Mouse (Mus musculus): ENCODE measurements around the gene Dido1. TPM values are rescaled to one million over a fixed set of nuclear protein-coding genes. Genes with fewer than 3 reads are reported as not detected.
A peak's percentile ranks its signal among the peaks of the same experiment; 100 is the strongest.

The Dido1 gene
- polyA plus RNA-seq, 1 experiment from 2014 or later: 21.4 TPM

DNA sequence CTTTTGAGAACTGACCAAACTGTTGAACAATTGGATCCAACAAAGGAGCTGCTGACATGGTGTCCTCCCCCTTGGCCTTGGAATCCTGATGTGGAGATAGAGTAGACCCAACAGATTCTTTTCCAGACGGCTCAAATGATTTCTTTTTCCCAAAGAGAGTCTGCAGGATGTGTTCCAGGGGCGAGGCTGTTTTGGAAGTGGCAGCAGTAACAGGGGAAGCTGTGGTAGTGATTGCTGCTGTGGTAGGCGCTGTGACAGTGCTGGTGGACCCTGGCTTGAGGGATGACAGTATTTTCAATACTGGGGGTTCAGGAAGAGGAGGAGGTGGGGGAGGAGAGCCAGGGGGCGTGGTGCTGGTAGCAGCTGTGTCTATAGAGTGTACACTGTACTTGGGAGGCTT, 47.8 kb downstream of the Dido1 start:
- Histone ChIP-seq H3K4me3 (replicated peaks) (no peak overlapping the region), H3K27me3 (replicated peaks) (no peaks in the 10 kb centered on the region), H3K9me3 (replicated peaks) (no peaks in the 10 kb centered on the region), H3K9ac (replicated peaks) (no peak overlapping the region), H3K36me3 (peaks cover 42% of the 10 kb centered on the region), H3K4me2 (no peak overlapping the region), H3K27ac (replicated peaks) (no peak overlapping the region), H3K4me1 (peaks cover 9% of the 10 kb centered on the region)
- no peak for ATAC-seq (ENCODE audit: low FRiP score)
- 91% methylated on average over 4 of the region's 4 CpGs for WGBS

GRCm38 (mm10) chr2:180660521-180660920, 49.3 kb downstream of the Dido1 start:
- Histone ChIP-seq H3K36me3 (peaks cover 27% of the 10 kb centered on the region), H3K27ac (replicated peaks) (no peak overlapping the region), H3K27me3 (replicated peaks) (no peaks in the 10 kb centered on the region), H3K4me2 (no peak overlapping the region), H3K9me3 (replicated peaks) (no peaks in the 10 kb centered on the region), H3K4me3 (replicated peaks) (no peak overlapping the region), H3K9ac (replicated peaks) (no peak overlapping the region), H3K4me1 (peaks cover 9% of the 10 kb centered on the region)
- 93% methylated on average over 5 of the region's 5 CpGs for WGBS
- no peak for ATAC-seq (ENCODE audit: low FRiP score)

- Histone ChIP-seq H3K27me3 (replicated peaks) (no peaks in the 10 kb centered on the region), H3K27ac (replicated peaks) (no peak overlapping the region), H3K36me3 (peaks cover 17% of the 10 kb centered on the region), H3K9ac (replicated peaks) (peak overlapping the region; percentile 42), H3K4me2 (peak overlapping the region; percentile 49), H3K9me3 (replicated peaks) (no peaks in the 10 kb centered on the region), H3K4me3 (replicated peaks) (0 out of 2 replicates have a peak overlapping the region, but pooled peaks have one; percentile 15), H3K4me1 (peaks cover 9% of the 10 kb centered on the region)
- 29% methylated on average over 42 of the region's 42 CpGs for WGBS
- ATAC-seq (ENCODE audit: low FRiP score): no peak
These were observed 50.2 kb downstream of the Dido1 start for GRCm38 (mm10) chr2:180659353-180660150.

GRCm38 (mm10) chr2:180658381-180658780, 51.4 kb downstream of the Dido1 start:
- ATAC-seq (ENCODE audit: low FRiP score): no peak
- WGBS: 90% methylated on average over 5 of the region's 5 CpGs
- H3K27ac ChIP-seq (replicated peaks): no peak overlapping the region
- H3K4me1 ChIP-seq: peaks cover 9% of the 10 kb centered on the region
- H3K4me2 ChIP-seq: no peak overlapping the region
- H3K36me3 ChIP-seq: peaks cover 16% of the 10 kb centered on the region
- no peak overlapping the region for H3K9ac ChIP-seq (replicated peaks)
- H3K9me3 ChIP-seq (replicated peaks): no peaks in the 10 kb centered on the region
- no peak overlapping the region for H3K4me3 ChIP-seq (replicated peaks)
- no peaks in the 10 kb centered on the region for H3K27me3 ChIP-seq (replicated peaks)

GRCm38 (mm10) chr2:180657394-180658013, 52.3 kb downstream of the Dido1 start:
- H3K27me3 ChIP-seq (replicated peaks): no peaks in the 10 kb centered on the region
- H3K9ac ChIP-seq (replicated peaks): no peak overlapping the region
- H3K9me3 ChIP-seq (replicated peaks): no peaks in the 10 kb centered on the region
- H3K4me1 ChIP-seq: peaks cover 9% of the 10 kb centered on the region
- no peak overlapping the region for H3K4me3 ChIP-seq (replicated peaks)
- peak; percentile 78 for ATAC-seq (ENCODE audit: low FRiP score)
- no peak overlapping the region for H3K4me2 ChIP-seq
- peaks cover 16% of the 10 kb centered on the region for H3K36me3 ChIP-seq
- no peak overlapping the region for H3K27ac ChIP-seq (replicated peaks)
- WGBS: 76% methylated on average over 4 of the region's 4 CpGs

DNA sequence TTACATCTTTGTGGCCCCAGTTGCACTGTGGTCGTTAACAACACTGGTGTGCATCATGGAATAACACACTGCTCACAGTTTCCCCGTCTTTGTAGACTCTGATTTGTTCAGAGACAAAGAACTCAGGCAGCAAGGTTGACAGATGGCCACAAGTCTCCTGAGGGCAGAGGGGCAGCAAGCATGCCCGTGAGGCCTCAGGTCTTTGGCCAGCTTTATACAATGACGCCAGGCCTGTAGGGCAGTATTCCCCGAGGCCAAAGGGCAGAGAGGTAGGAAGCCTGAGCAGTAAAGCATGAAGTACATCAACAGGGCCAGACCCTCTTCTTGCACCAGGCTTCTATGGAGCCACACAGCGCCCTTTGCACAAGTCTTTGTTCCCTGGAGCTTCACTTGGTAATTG, 54.6 kb downstream of the Dido1 start:
- WGBS: 38% methylated on average over 6 of the region's 6 CpGs
- H3K4me3 ChIP-seq (replicated peaks): no peak overlapping the region

DNA sequence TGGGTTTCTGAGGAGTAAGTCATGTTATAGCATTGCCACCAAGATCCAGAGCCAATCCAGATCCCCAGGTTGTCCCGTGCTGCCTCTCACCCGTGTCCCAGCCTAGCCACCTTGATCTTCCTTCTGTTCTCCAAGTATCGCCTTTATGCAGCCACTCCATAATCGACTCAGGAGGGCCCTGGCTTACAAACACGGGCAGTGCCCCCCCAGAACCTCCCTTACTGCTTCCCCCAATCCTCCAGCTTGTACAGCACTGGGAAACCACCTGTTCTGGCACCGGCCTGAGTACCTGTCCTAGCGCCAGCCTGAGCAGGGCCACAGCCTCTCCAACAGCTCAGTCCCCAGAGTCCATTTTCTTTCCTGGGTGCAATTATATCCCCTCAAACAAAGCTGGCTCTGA, 55.1 kb downstream of the Dido1 start:
- 85% methylated on average over 7 of the region's 7 CpGs for WGBS

More for the DNA sequence above, 54.6 kb downstream of the Dido1 start:
- no peak overlapping the region for H3K9ac ChIP-seq (replicated peaks)
- H3K9me3 ChIP-seq (replicated peaks): no peaks in the 10 kb centered on the region
- H3K36me3 ChIP-seq: no peaks in the 10 kb centered on the region
- H3K27ac ChIP-seq (replicated peaks): no peak overlapping the region
- no peaks in the 10 kb centered on the region for H3K27me3 ChIP-seq (replicated peaks)
- H3K4me1 ChIP-seq: peaks cover 9% of the 10 kb centered on the region
- H3K4me2 ChIP-seq: no peak overlapping the region
- ATAC-seq (ENCODE audit: low FRiP score): no peak

DNA sequence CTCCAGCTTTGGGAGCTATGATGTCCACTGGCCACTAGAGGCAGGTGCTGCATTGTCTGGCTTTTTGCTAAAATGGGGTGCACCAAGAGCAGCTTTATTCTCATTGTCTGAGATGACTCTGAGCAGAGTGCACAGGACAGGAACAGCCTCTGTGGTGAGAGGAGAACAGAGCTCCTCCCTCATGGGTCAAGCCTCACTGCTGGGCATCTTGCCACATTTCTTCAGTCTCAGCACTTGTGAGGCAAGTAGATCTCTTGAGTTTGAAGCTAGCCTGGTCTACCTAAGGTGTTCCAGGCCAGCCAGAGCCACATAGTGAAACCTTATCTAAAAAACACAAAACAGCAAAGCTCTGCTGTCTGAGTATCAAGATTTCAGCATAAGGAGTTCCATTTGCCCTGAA, 63.0 kb downstream of the Dido1 start:
- Histone ChIP-seq H3K27ac (replicated peaks) (no peak overlapping the region), H3K9ac (replicated peaks) (no peak overlapping the region), H3K4me1 (peaks cover 7% of the 10 kb centered on the region), H3K36me3 (no peaks in the 10 kb centered on the region; the same call in 1 of the 2 replicates), H3K27me3 (replicated peaks) (peaks cover 20% of the 10 kb centered on the region), H3K4me3 (replicated peaks) (no peak overlapping the region), H3K9me3 (replicated peaks) (peaks cover 14% of the 10 kb centered on the region), H3K4me2 (no peak overlapping the region)
- ATAC-seq (ENCODE audit: low FRiP score): no peak

More for the DNA sequence above, 55.1 kb downstream of the Dido1 start:
- ATAC-seq (ENCODE audit: low FRiP score): no peak
- Histone ChIP-seq H3K9ac (replicated peaks) (no peak overlapping the region), H3K27ac (replicated peaks) (no peak overlapping the region), H3K27me3 (replicated peaks) (no peaks in the 10 kb centered on the region), H3K9me3 (replicated peaks) (no peaks in the 10 kb centered on the region), H3K4me1 (peaks cover 6% of the 10 kb centered on the region), H3K4me3 (replicated peaks) (no peak overlapping the region), H3K4me2 (no peak overlapping the region), H3K36me3 (no peaks in the 10 kb centered on the region)

DNA sequence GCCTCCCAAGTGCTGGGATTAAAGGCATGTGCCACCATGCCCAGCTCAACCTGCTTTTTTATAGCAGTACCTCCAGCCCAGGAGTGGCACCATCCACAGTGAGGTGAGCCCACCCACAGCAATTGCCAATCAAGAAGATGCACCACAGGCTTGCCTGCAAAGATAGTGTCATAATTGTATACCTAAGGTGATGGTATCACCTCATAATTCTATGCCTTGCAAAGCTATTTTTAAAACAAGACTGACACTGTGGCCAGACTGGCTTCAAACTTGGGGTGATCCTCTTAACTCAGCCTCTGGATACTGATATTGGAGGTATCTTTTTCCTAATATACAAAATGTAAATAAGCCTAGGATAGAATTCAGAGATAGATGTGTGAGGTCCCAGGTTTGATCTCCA, 66.2 kb downstream of the Dido1 start:
- no peak overlapping the region for H3K4me3 ChIP-seq (replicated peaks)
- peaks cover 14% of the 10 kb centered on the region for H3K9me3 ChIP-seq (replicated peaks)
- no peaks in the 10 kb centered on the region; the same call in 1 of the 2 replicates for H3K36me3 ChIP-seq
- ATAC-seq (ENCODE audit: low FRiP score): no peak
- H3K27me3 ChIP-seq (replicated peaks): peaks cover 44% of the 10 kb centered on the region
- H3K27ac ChIP-seq (replicated peaks): no peak overlapping the region
- no peak overlapping the region for H3K4me2 ChIP-seq
- no peak overlapping the region for H3K9ac ChIP-seq (replicated peaks)
- H3K4me1 ChIP-seq: peaks cover 10% of the 10 kb centered on the region

GRCm38 (mm10) chr2:180642555-180643260, 67.1 kb downstream of the Dido1 start, which contains the start of gene Tcfl5:
Gene Tcfl5, minus strand, starts transcription at chr2:180642708.
- no peak within 1 kb of the TSS for H3K27ac ChIP-seq (replicated peaks)
- peak within 1 kb of the TSS; percentile 57 for H3K4me2 ChIP-seq
- H3K27me3 ChIP-seq (replicated peaks): peaks cover 44% of the 10 kb centered on the region
- no peaks in the 10 kb centered on the region; the same call in 1 of the 2 replicates for H3K36me3 ChIP-seq
- no peak for ATAC-seq (ENCODE audit: low FRiP score)
- H3K4me1 ChIP-seq: peaks cover 10% of the 10 kb centered on the region
- peak within 1 kb of the TSS; percentile 42 for H3K4me3 ChIP-seq (replicated peaks)
- peaks cover 14% of the 10 kb centered on the region for H3K9me3 ChIP-seq (replicated peaks)
- no peak within 1 kb of the TSS for H3K9ac ChIP-seq (replicated peaks)
- 2% methylated on average over 48 of the region's 56 CpGs for WGBS

DNA sequence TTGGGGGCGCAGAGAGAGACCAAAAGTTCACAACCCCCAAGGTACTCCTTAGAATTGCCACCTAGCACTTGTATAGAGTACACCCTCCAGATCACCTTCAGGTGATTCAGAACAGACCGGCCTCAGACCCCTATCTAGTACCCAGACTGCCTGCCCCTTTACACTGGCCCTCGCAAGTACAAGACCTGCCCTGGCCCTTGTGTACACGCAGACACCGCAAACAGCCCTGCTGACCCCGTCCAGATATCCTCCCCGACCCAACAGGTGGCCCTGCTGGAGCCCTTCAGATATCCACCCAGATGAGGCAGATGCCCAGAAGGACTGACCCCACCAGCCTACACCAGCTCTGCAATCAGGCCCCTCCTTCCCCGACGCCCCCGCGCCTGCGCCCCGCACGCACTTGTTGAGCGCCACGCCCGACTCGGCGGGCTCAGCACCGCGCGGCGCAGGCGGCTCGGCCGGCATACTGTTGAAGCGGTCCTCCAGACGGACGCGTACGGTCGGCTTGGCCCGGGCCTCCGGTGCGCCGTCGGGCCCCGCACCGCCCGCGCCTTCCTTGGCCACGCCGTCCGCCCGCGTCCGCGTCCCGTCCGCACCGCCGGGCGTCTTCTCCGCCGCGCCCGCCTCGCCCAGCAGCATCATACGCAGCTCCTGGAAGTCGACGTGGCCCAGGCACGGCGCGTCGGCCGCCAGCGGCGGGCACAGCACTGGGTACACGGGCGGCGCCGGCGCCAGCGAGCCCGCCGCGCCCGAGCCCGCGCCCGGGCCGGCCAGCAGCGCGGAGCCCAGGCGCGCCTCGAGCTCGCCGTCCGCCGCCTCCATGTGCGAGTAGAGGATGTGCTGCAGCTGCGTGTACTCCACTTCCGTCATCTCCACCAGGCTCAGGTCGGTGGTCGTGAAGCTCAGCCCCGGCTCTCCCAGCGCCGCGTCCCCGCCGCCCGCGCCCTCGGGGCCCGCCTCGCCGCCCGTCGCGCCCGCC, 67.9 kb downstream of the Dido1 start:
- Histone ChIP-seq H3K9ac (replicated peaks) (no peak overlapping the region), H3K36me3 (no peaks in the 10 kb centered on the region; the same call in 1 of the 2 replicates), H3K4me2 (peak overlapping the region; percentile 57), H3K27me3 (replicated peaks) (peaks cover 43% of the 10 kb centered on the region), H3K9me3 (replicated peaks) (peaks cover 14% of the 10 kb centered on the region), H3K4me3 (replicated peaks) (peak overlapping the region; percentile 42), H3K27ac (replicated peaks) (no peak overlapping the region), H3K4me1 (peaks cover 10% of the 10 kb centered on the region)
- 3% methylated on average over 107 of the region's 112 CpGs for WGBS
- peak; percentile 63; the same call in 1 of the 2 replicates for ATAC-seq (ENCODE audit: low FRiP score)

All from neural tube, embryonic 15.5 days (tissue).